8 mouse cellular contexts compared by ENCODE assay signal in the genomic region with DNA sequence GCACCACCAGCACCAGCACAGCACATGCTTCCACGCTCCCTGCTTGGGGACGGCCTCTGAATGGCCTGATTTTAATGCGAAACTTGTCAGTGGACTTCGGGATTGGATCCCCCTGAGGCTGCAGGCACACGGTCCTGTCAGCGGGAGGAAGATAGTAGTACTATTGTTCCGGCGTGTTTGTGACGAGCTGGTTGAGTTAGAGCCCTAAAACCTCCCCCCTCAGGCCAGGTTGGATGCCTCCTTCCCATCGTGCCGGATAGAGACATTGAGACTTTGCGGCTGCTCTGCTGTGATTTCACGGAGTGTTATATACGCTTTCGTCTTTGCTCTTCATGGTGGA. TPM values are rescaled to one million over a fixed set of nuclear protein-coding genes. Genes with fewer than 3 reads are reported as not detected.
DNase-seq lines count a peak whose midpoint lies in the region; ATAC-seq and TF ChIP-seq lines count a peak whose summit lies in the region.

No protein-coding gene starts in this region.

- H3K9ac ChIP-seq in lung, embryonic 15.5 days, result peak overlapping the region; percentile 98
- peak overlapping the region; percentile 76 for H3K9ac ChIP-seq in embryonic facial prominence, embryonic 15.5 days
- H3K9ac ChIP-seq in hindbrain, embryonic 14.5 days, result peak overlapping the region; percentile 99
- 0 out of 2 replicates have a peak overlapping the region, but pooled peaks have one; percentile 66 for H3K9ac ChIP-seq in liver, embryonic 13.5 days

- peak overlapping the region; percentile 97; the same call in 1 of the 2 replicates for H3K27ac ChIP-seq in lung, embryonic 15.5 days
- H3K27ac ChIP-seq in embryonic facial prominence, embryonic 15.5 days (replicated peaks), result no peak overlapping the region; the same call in 1 of the 2 replicates
- peak overlapping the region; percentile 99 for H3K27ac ChIP-seq in hindbrain, embryonic 14.5 days
- no peak overlapping the region for H3K27ac ChIP-seq in liver, embryonic 13.5 days
- no peak overlapping the region for H3K27ac ChIP-seq in small intestine, adult 2 months (ENCODE audit: insufficient read depth, low read depth, low read length)

- DNase-seq in lung, postnatal 4 days, result no peak
- DNase-seq in adrenal gland, postnatal 36 days, result peak; percentile 12 to 13
- DNase-seq in hindbrain, embryonic 14.5 days (ENCODE audit: low spot score), result no peak
- no peak for DNase-seq in liver, embryonic 13.5 days
- no peak for DNase-seq in ovary, postnatal 36 days (ENCODE audit: low spot score)

- H3K4me2 ChIP-seq in lung, embryonic 15.5 days, result peak overlapping the region; percentile 90
- peak overlapping the region; percentile 78 for H3K4me2 ChIP-seq in embryonic facial prominence, embryonic 15.5 days (replicated peaks)
- H3K4me2 ChIP-seq in hindbrain, embryonic 14.5 days (replicated peaks), result peak overlapping the region; percentile 76
- H3K4me2 ChIP-seq in liver, embryonic 13.5 days, result peak overlapping the region; percentile 78

- no peaks in the 10 kb centered on the region for H3K36me3 ChIP-seq in lung, embryonic 15.5 days
- H3K36me3 ChIP-seq in embryonic facial prominence, embryonic 15.5 days, result no peaks in the 10 kb centered on the region
- H3K36me3 ChIP-seq in hindbrain, embryonic 14.5 days (replicated peaks; ENCODE audit: control insufficient read depth, insufficient read depth), result no peaks in the 10 kb centered on the region
- no peaks in the 10 kb centered on the region for H3K36me3 ChIP-seq in liver, embryonic 13.5 days
- no peaks in the 10 kb centered on the region for H3K36me3 ChIP-seq in small intestine, adult 2 months (ENCODE audit: control insufficient read depth, insufficient read depth, low read length)

- H3K27me3 ChIP-seq in lung, embryonic 15.5 days, result no peaks in the 10 kb centered on the region
- H3K27me3 ChIP-seq in embryonic facial prominence, embryonic 15.5 days, result no peaks in the 10 kb centered on the region
- no peaks in the 10 kb centered on the region for H3K27me3 ChIP-seq in hindbrain, embryonic 14.5 days (ENCODE audit: control insufficient read depth, insufficient read depth, low read length)
- H3K27me3 ChIP-seq in liver, embryonic 13.5 days, result peaks cover 39% of the 10 kb centered on the region
- no peaks in the 10 kb centered on the region for H3K27me3 ChIP-seq in small intestine, adult 2 months (ENCODE audit: control insufficient read depth, insufficient read depth, low read length)

- no peak for TF ChIP-seq CTCF in small intestine, adult 2 months (IDR thresholded peaks at IDR 0.05; ENCODE audit: extremely low read depth, insufficient read length, insufficient replicate concordance, low read depth, low read length)

- H3K4me3 ChIP-seq in lung, embryonic 15.5 days, result peak overlapping the region; percentile 98
- peak overlapping the region; percentile 74 for H3K4me3 ChIP-seq in embryonic facial prominence, embryonic 15.5 days (replicated peaks)
- peak overlapping the region; percentile 96 for H3K4me3 ChIP-seq in hindbrain, embryonic 14.5 days (replicated peaks; ENCODE audit: low read length)
- peak overlapping the region; percentile 68 for H3K4me3 ChIP-seq in liver, embryonic 13.5 days (replicated peaks)
- H3K4me3 ChIP-seq in small intestine, adult 2 months (ENCODE audit: low read depth, low read length), result peak overlapping the region; percentile 89

- H3K4me1 ChIP-seq in lung, embryonic 15.5 days, result peaks cover 13% of the 10 kb centered on the region; the same call in 1 of the 2 replicates
- H3K4me1 ChIP-seq in embryonic facial prominence, embryonic 15.5 days, result peaks cover 14% of the 10 kb centered on the region
- H3K4me1 ChIP-seq in hindbrain, embryonic 14.5 days (replicated peaks; ENCODE audit: control insufficient read depth, insufficient read depth, low read length), result peaks cover 35% of the 10 kb centered on the region
- peaks cover 9% of the 10 kb centered on the region; the same call in 1 of the 2 replicates for H3K4me1 ChIP-seq in liver, embryonic 13.5 days (replicated peaks)
- H3K4me1 ChIP-seq in small intestine, adult 2 months (ENCODE audit: control insufficient read depth, insufficient read depth, insufficient read length, low read length), result no peaks in the 10 kb centered on the region

- H3K9me3 ChIP-seq in lung, embryonic 15.5 days, result no peaks in the 10 kb centered on the region
- H3K9me3 ChIP-seq in embryonic facial prominence, embryonic 15.5 days (replicated peaks), result no peaks in the 10 kb centered on the region
- no peaks in the 10 kb centered on the region for H3K9me3 ChIP-seq in hindbrain, embryonic 14.5 days (ENCODE audit: control insufficient read depth, low read length)
- no peaks in the 10 kb centered on the region for H3K9me3 ChIP-seq in liver, embryonic 13.5 days (replicated peaks)

- TF ChIP-seq POLR2A in small intestine, adult 2 months (IDR thresholded peaks at IDR 0.05; ENCODE audit: low read depth, low read length), result no peak

- 1% methylated on average over 15 of the region's 15 CpGs for WGBS in lung, embryonic 15.5 days
- WGBS in embryonic facial prominence, embryonic 15.5 days, result 2% methylated on average over 15 of the region's 15 CpGs
- under 1% methylated on average over 15 of the region's 15 CpGs for WGBS in hindbrain, embryonic 14.5 days
- 8% methylated on average over 15 of the region's 15 CpGs for WGBS in liver, embryonic 13.5 days (ENCODE audit: insufficient replicate concordance)
- WGBS in small intestine, adult 2 months, result 8% methylated on average over 15 of the region's 15 CpGs

- ATAC-seq in lung, embryonic 15.5 days (ENCODE audit: borderline replicate concordance, extremely low read depth, low FRiP score, low TSS enrichment), result no peak
- ATAC-seq in embryonic facial prominence, embryonic 15.5 days (ENCODE audit: insufficient number of reproducible peaks, low FRiP score, low TSS enrichment, low read depth), result no peak
- no peak for ATAC-seq in hindbrain, embryonic 14.5 days (ENCODE audit: low FRiP score)
- no peak for ATAC-seq in liver, embryonic 13.5 days (ENCODE audit: low read depth)

RNA-seq across cellular contexts. Expression of gene Dip2c, which starts 1.3 kb away (rescaled TPM):
- polyA plus RNA-seq in lung, embryonic 15.5 days (2015; fragmentation: Nextera tagmentation; extraction: Ambion mirVana), result 4.6 and 4.9 TPM in 2 replicates
- total RNA-seq in adrenal gland, postnatal 36 days (2021), result 10 to 100 TPM; 19.5 to 29.6 TPM
- 6.3 and 6.4 TPM in 2 replicates for polyA plus RNA-seq in embryonic facial prominence, embryonic 15.5 days (2015; fragmentation: Nextera tagmentation; extraction: Ambion mirVana)
- polyA plus RNA-seq in hindbrain, embryonic 14.5 days (2014; fragmentation: Nextera tagmentation; extraction: Ambion mirVana), result 24.0 and 25.7 TPM in 2 replicates
- 0.45 and 0.51 TPM in 2 replicates for polyA plus RNA-seq in liver, embryonic 13.5 days (2015; fragmentation: Nextera tagmentation; extraction: Ambion mirVana)
- 2.5 TPM in 2 replicates for polyA plus RNA-seq in small intestine, adult 2 months (2012; rRNA removed)

Comparison
In these comparisons a context has a peak if more than half of its experiments do, and no peak if none do; other contexts are left out.
1. H3K27ac ChIP-seq: peak in lung, embryonic 15.5 days (single experiment) and hindbrain, embryonic 14.5 days (single experiment); none in embryonic facial prominence, embryonic 15.5 days (single experiment), liver, embryonic 13.5 days (single experiment) and small intestine, adult 2 months (single experiment).
2. DNase-seq: peak in adrenal gland, postnatal 36 days (2 of 2); none in lung, postnatal 4 days (0 of 2), hindbrain, embryonic 14.5 days (single experiment), liver, embryonic 13.5 days (single experiment) and ovary, postnatal 36 days (single experiment).
3. Peak in every context shown above with its lines, with median percentiles within 50 percentile points of each other: H3K4me2 ChIP-seq, H3K4me3 ChIP-seq and H3K9ac ChIP-seq.